Mouse (Mus musculus): ENCODE data around the gene Fzd1.

GRCm38 (mm10) chr5:4790265-4790664, 32.4 kb upstream of the Fzd1 start:
- no peak for TF ChIP-seq CTCF (IDR thresholded peaks at IDR 0.05)
- TF ChIP-seq EP300 (IDR thresholded peaks at IDR 0.05), result no peak

Data from lung, postnatal 0 days (tissue).